Mouse (Mus musculus) spleen, adult 2 months (tissue): ENCODE data around the gene Hipk3. TPM values are rescaled to one million over a fixed set of nuclear protein-coding genes. Genes with fewer than 3 reads are reported as not detected.

ENCODE experiments used
- DNase-seq, 2 experiments: peaks; one replicate each; pipeline versions ENCODE4 v3.0.0 to v3.0.0-alpha.2; 2012 to 2021; ENCODE audit warnings: low spot score in 2 of 2, low read depth in 1 of 2
- H3K27ac ChIP-seq: fragments of 200-500 bp; 2 replicates; pipeline ENCODE4 v1.5.1; 2012; ENCODE audit warnings: low read length, inconsistent platforms; ENCODE audit not compliant: insufficient read depth
- H3K27me3 ChIP-seq: fragments of 200-500 bp; 2 replicates; pipeline ENCODE4 v1.6.1; 2012; ENCODE audit warnings: mild to moderate bottlenecking, moderate library complexity, low read length, inconsistent platforms; ENCODE audit not compliant: control insufficient read depth, insufficient read depth
- H3K36me3 ChIP-seq: fragments of 200-500 bp; 2 replicates; pipeline ENCODE4 v1.6.1; 2012; ENCODE audit warnings: mild to moderate bottlenecking, low read length, inconsistent platforms; ENCODE audit not compliant: control insufficient read depth, insufficient read depth
- H3K4me1 ChIP-seq: fragments of 200-500 bp; 2 replicates; pipeline ENCODE4 v1.6.1; 2011; ENCODE audit warnings: inconsistent platforms; ENCODE audit not compliant: control insufficient read depth, insufficient read depth, insufficient read length
- H3K4me3 ChIP-seq: fragments of 200-500 bp; 2 replicates; pipeline ENCODE4 v1.5.1; 2011; ENCODE audit warnings: mild to moderate bottlenecking, inconsistent platforms; ENCODE audit not compliant: insufficient read depth, insufficient read length; ENCODE audit errors: extremely low read depth
- CTCF ChIP-seq: fragments of 200-500 bp; IDR thresholded peaks from 2 replicates; pipeline ENCODE4 v1.5.1; 2011; ENCODE audit warnings: mild to moderate bottlenecking, inconsistent platforms; ENCODE audit not compliant: insufficient read depth, insufficient read length, insufficient replicate concordance; ENCODE audit errors: extremely low read depth
- POLR2A ChIP-seq: fragments of 200-500 bp; IDR thresholded peaks from 2 replicates; pipeline ENCODE4 v1.6.1; 2011; ENCODE audit warnings: low read depth, low read length, inconsistent platforms
- WGBS: fragments of 180-500 bp; shearing (Covaris S2); methylation state at CpG from one replicate; pipeline ENCODE4 v1.1.7; 2018; 5-methylcytosine and 5-hydroxymethylcytosine counted together
- polyA plus RNA-seq: library from polyadenylated mRNA; depleted of rRNA; stranded (reverse); fragments of >200 nt; gene quantifications from 2 replicates; pipeline ENCODE4 v1.2.3, GENCODE M21; 2012

Gene Hipk3
- polyA plus RNA-seq, 1 experiment = 14.5 TPM

GRCm38 (mm10) chr2:104491221-104491795 lies 2.9 kb downstream of the Hipk3 start:
- TF ChIP-seq CTCF (no peak), POLR2A (no peak)
- H3K27me3 ChIP-seq = no peaks in the 10 kb centered on the region
- no peaks in the 10 kb centered on the region for H3K36me3 ChIP-seq
- H3K27ac ChIP-seq = no peak overlapping the region
- DNase-seq = no peak
- no peaks in the 10 kb centered on the region; the same call in 1 of the 2 replicates for H3K4me1 ChIP-seq
- WGBS = 60% methylated on average over 2 of the region's 2 CpGs
- H3K4me3 ChIP-seq = no peak overlapping the region

GRCm38 (mm10) chr2:104490761-104491160 lies 3.5 kb downstream of the Hipk3 start:
- Histone ChIP-seq H3K27ac (no peak overlapping the region), H3K36me3 (no peaks in the 10 kb centered on the region), H3K27me3 (no peaks in the 10 kb centered on the region), H3K4me1 (no peaks in the 10 kb centered on the region; the same call in none of the 2 replicates), H3K4me3 (no peak overlapping the region)
- TF ChIP-seq CTCF = no peak
- TF ChIP-seq POLR2A = no peak
- no peak for DNase-seq
- WGBS = 85% methylated on average over 2 of the region's 2 CpGs

- WGBS = 89% methylated on average over 2 of the region's 2 CpGs
- Histone ChIP-seq H3K4me1 (no peaks in the 10 kb centered on the region; the same call in none of the 2 replicates), H3K4me3 (no peak overlapping the region), H3K27me3 (no peaks in the 10 kb centered on the region), H3K27ac (no peak overlapping the region), H3K36me3 (no peaks in the 10 kb centered on the region)
- TF ChIP-seq POLR2A = no peak
- TF ChIP-seq CTCF = no peak
- DNase-seq = no peak
Measured at GRCm38 (mm10) chr2:104489851-104490250, 4.4 kb downstream of the Hipk3 start.

GRCm38 (mm10) chr2:104484438-104484837 lies 9.8 kb downstream of the Hipk3 start:
- no peak overlapping the region for H3K27ac ChIP-seq
- no peaks in the 10 kb centered on the region for H3K36me3 ChIP-seq
- no peak overlapping the region for H3K4me3 ChIP-seq
- H3K27me3 ChIP-seq = no peaks in the 10 kb centered on the region
- TF ChIP-seq CTCF = no peak
- TF ChIP-seq POLR2A = no peak
- no peak for DNase-seq
- H3K4me1 ChIP-seq = peaks cover 4% of the 10 kb centered on the region; the same call in 1 of the 2 replicates
- WGBS = 76% methylated on average over 5 of the region's 5 CpGs

GRCm38 (mm10) chr2:104482156-104482555 lies 12.1 kb downstream of the Hipk3 start:
- Histone ChIP-seq H3K4me3 (no peak overlapping the region), H3K4me1 (peaks cover 4% of the 10 kb centered on the region; the same call in 1 of the 2 replicates), H3K27ac (no peak overlapping the region), H3K36me3 (no peaks in the 10 kb centered on the region), H3K27me3 (no peaks in the 10 kb centered on the region)
- DNase-seq = no peak
- TF ChIP-seq POLR2A = no peak
- no peak for TF ChIP-seq CTCF

- TF ChIP-seq CTCF (no peak), POLR2A (no peak)
- Histone ChIP-seq H3K4me3 (no peak overlapping the region), H3K36me3 (no peaks in the 10 kb centered on the region), H3K27me3 (no peaks in the 10 kb centered on the region), H3K27ac (no peak overlapping the region), H3K4me1 (no peaks in the 10 kb centered on the region)
- WGBS = 92% methylated on average over 4 of the region's 4 CpGs
- DNase-seq = no peak
Measured at GRCm38 (mm10) chr2:104479054-104479453, 15.2 kb downstream of the Hipk3 start.

- H3K4me1 ChIP-seq = no peaks in the 10 kb centered on the region
- H3K27ac ChIP-seq = no peak overlapping the region
- DNase-seq = no peak
- no peak overlapping the region for H3K4me3 ChIP-seq
- H3K27me3 ChIP-seq = no peaks in the 10 kb centered on the region
- H3K36me3 ChIP-seq = no peaks in the 10 kb centered on the region
- no peak for TF ChIP-seq CTCF
- no peak for TF ChIP-seq POLR2A
- WGBS = 94% methylated on average over 2 of the region's 2 CpGs
Measured at GRCm38 (mm10) chr2:104477398-104478015, 16.7 kb downstream of the Hipk3 start.
